Mouse (Mus musculus) cerebellum, adult 11-12 months (tissue): ENCODE results near the gene Dus3l.
A peak's percentile ranks its signal among the peaks of the same experiment; 100 is the strongest.

Experiments used
- DNase-seq: peaks from one replicate; pipeline ENCODE4 v3.0.0; 2022

The Dus3l gene

DNA sequence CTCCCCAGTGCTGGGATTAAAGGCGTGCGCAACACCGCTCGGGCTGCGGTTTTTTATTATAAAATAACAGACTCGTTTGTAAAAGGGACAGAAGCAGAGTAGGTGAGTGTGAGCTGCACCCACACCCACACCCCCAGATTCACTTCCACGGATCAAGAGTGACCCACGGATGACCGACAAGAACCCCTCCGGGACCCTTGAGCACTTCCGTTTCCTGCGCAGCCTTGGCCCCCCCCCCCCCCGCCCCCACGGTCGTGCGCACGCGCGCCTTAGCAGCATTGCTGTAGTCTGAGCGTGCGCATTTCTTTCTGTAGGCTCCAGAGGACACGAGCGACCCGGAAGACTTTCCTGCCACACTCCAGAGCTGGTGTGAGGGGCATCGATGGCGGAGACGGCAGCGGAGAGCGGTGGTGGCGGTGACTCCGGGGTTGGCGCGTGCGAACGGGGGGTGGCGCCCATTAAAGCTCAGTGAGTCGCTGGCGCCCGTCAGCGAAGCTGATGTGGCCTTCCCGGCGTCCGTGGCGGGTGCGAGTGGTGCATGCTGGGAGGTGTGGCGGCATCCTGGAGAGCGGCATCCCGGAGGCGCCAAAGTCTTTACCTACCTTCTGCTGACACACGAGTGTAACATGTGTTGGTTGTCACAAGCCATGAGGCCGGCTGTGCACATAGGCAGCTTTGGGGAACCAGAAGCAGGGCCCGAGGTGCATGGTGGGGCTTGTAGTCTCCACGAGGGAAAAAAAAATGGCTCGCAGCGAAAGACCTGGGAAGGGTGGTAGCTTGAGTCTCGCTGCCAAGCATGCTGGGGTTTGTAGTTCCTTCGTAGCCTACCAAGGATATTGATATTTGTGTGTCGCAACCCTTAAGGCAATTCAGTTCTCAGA is at the start of gene Dus3l:
Gene Dus3l (plus strand): TSS at position 284 of the 881 bp plus-strand sequence.
- DNase-seq = peak; percentile 95

GRCm38 (mm10) chr17:56715360-56715759 is 49.2 kb upstream of the Dus3l start:
- peak; percentile 65 for DNase-seq

GRCm38 (mm10) chr17:56715914-56716654 is 48.5 kb upstream of the Dus3l start:
- DNase-seq = no peak

- peak; percentile 97 for DNase-seq
These were observed 47.7 kb upstream of the Dus3l start for GRCm38 (mm10) chr17:56716655-56717362.

GRCm38 (mm10) chr17:56717363-56718058 is 47.0 kb upstream of the Dus3l start, which contains the start of the genes Ndufa11 and Vmac:
Ndufa11 (plus strand) TSS chr17:56717767.
Vmac (minus strand) TSS chr17:56718022.
- peak; percentile 93 for DNase-seq

DNA sequence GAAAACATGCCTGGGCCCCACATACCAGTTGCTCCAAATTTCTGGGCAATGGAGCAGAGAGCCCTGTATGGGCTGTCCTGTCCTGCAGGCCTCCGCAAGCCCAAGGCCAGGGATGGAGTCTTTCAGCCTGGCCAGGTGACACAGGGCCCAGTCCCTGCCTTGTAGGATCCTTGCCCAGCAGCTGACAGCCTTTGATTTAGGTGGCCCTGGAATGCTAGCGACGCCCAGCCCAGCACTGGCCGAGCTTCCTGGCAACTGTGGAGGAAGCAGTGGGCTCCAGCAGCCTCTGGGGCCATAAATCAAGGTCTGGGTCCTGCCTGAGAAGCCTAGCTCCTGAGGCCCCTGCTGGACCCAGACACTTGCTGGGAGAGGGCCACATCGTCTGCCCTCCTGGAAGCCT is 42.1 kb upstream of the Dus3l start:
- no peak for DNase-seq

DNA sequence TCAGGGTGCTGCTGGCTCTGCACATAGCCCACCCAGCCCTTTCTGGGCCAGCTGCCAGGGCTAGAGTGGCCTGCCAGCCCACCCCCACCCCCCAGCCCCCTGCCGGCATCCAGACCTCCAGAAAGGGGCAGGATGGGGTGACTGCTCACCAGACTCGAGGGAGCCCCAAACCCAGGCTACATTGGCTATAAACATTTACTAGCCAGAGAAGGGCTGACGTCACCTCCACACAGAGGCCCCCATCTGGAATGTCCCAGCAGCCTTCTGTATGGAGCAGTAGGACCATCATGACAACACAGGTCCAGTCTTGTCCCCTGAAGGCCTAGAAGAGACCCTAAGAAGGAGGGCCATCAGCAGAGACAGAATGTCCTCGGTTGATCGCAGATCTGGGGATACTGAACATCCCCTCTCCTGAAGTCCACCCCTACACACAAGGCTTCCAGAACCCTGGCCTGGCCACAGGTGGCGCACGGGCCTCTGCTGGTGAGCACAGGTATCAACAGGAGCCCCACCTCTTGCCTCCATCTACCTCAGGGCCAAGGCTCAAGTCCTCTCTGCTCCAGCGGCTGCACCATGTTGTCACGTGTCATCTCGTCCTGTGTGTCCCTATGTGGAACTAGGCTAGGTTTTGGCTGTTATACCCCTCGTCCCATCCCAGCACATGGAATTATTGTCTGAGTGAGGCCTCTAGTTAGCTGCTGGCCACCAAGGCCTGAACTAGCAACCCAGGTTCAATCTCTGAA is 41.0 kb upstream of the Dus3l start:
- DNase-seq = no peak

GRCm38 (mm10) chr17:56727029-56727649 is 37.4 kb upstream of the Dus3l start:
- no peak for DNase-seq

GRCm38 (mm10) chr17:56727659-56728058 is 36.9 kb upstream of the Dus3l start:
- DNase-seq = peak; percentile 16

DNA sequence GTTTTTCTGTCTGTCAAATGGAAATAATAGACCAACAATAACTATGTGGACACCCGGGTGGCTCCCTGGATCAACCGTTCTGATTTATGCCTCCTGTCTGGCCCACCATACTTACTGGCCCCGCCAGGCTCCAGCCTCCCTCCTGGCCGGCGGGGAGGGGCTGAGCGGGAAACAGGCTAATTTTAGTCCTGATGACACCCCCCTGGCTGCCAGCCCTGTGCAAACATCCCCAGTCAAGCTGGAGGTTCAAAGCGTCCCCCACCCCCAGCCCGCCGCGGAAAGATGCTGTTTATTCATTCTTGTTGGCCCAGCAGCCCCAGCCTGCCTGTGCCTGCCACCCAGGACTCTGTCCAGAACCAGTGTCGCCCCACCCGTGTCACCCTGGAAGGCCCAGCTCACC is 36.4 kb upstream of the Dus3l start:
- peak; percentile 19 for DNase-seq

- peak; percentile 38 for DNase-seq
These were observed 35.4 kb upstream of the Dus3l start for GRCm38 (mm10) chr17:56729151-56729550.

DNA sequence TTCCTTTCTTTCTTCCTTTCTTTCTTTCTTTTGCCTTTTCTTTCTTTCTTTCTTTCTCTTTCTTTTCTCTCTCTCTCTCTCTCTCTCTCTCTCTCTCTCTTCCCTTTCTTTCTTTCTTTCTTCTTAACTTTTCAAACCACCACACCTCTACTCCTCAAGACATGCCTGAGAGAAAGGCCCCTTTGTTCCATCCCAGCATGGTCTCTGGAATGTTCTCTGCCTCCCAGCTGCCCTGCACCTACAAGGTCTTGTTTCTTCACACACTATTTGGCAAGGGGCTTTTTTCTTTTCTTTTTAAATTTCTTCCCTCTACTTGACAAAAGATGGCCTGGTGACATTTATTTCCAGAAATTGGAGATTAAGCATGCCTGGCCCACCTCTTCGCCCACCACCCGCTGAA is 34.9 kb upstream of the Dus3l start:
- no peak for DNase-seq

GRCm38 (mm10) chr17:56736534-56736933 is 28.0 kb upstream of the Dus3l start:
- DNase-seq = no peak

DNA sequence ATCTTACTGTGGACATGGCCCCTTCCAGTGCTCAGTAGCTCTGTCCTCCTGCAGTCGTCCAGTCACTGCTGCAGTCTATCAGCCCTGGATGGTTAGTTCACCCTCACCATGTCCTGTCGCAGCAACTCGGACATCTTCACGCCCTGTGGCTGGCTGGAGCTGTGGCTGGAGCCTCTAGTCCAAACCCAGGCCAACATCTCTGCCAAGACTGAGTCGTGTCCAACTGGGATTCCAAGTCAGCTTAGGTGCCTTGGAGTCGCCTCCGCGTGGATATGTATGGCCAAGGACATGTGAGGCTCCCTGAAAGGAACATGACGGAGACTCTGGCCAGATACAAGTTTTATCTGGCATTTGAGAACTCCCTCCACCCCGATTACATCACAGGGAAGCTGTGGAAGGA is 26.3 kb upstream of the Dus3l start:
- no peak for DNase-seq

GRCm38 (mm10) chr17:56740118-56740787 is 24.3 kb upstream of the Dus3l start:
- no peak for DNase-seq

- no peak for DNase-seq
These were observed 23.8 kb upstream of the Dus3l start for GRCm38 (mm10) chr17:56740788-56741160.

GRCm38 (mm10) chr17:56744173-56744572 is 20.4 kb upstream of the Dus3l start:
- DNase-seq = no peak

DNA sequence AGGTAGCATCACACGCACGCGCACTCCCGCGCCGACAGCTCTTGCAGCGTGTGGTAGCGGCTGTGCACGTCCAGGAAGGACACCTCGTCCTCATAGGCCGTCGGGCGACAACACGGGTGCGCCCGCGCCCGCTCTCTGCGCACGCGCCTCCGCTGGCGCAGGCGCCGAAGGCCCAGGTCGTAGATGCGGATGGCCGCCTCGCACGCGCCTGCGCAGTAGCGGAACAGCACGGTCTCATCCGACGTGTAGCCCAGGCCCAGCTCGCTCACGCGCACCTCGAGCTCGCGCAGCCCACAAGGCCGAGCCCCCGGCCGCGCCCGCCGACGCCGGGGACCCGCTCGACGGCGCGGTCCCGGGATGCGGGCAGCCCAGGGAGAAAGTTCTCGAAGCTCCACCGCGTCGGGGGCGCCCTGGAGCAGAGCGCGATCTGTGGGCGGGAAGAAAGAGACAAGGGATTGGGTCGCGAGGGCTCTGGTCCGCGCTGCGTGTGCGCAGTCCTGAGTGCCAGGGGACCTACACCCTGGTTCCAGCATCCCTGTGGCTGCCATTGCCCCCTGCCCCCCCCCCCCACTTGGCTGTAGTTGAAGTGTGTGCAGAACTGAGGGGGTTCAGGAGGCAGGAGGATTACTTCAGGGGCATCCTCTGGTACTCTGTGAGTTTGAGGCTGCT is 13.0 kb upstream of the Dus3l start:
- DNase-seq = no peak

GRCm38 (mm10) chr17:56753452-56753851 is 11.1 kb upstream of the Dus3l start:
- no peak for DNase-seq
